Mouse (Mus musculus): ENCODE results near the gene Rbm44. TPM values are rescaled to one million over a fixed set of nuclear protein-coding genes. Genes with fewer than 3 reads are reported as not detected.
A peak's percentile ranks its signal among the peaks of the same experiment; 100 is the strongest.

Rbm44 gene
- total RNA-seq, 2 experiments from 2014 or later: 0.45 to 0.50 TPM

- DNase-seq: no peak
- intact Hi-C loops (cut with DNase I): no loop called here
Measured at GRCm38 (mm10) chr1:91206873-91207272, 62.0 kb downstream of the Rbm44 start.

DNA sequence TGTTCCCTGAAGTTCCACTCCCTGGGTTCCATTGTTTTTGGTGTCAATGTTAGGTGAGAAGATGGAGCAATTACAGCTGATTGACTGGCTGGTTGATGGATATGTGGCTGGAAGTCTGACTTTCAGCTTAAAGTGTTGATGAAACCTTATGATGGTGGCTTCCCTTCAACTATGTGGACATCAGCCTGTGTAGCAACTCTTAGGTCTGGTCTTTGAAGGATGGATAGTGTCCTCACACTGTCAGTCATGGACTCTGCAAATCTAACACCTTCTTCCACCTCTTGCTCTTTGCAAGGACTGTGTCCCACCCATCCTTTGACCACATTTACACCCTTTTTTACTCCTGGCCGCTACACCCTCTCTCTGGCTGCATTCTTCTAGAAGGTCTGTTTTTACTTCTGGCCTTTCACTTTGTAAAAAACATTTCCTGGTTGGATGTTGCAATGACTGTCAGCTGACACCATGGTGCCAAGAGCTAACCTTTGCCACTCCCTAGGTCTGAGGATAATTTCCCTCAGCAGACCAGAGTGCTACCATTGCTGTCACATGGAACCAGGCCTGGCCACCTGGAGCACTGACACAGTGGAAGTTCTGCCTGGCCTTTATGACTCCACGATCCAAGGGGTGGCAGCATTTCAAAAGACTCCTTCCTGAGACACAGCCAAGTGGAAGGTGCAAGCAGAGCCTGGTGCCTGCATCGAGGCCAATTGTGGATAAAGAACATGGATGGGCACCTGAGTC lies 62.6 kb downstream of the Rbm44 start:
- no peak for DNase-seq
- intact Hi-C loops (cut with DNase I): no loop called here

- DNase-seq: peak; percentile 70 to 79
- intact Hi-C loops (cut with DNase I): no loop called here
Measured at GRCm38 (mm10) chr1:91209343-91209742, 64.5 kb downstream of the Rbm44 start.

GRCm38 (mm10) chr1:91209785-91210184 lies 64.9 kb downstream of the Rbm44 start:
- intact Hi-C loops (cut with DNase I): loop anchor here (2.0 to 10.0 kb wide), 2 partner anchors 29 to 235 kb away; no protein-coding TSS in a partner anchor

DNA sequence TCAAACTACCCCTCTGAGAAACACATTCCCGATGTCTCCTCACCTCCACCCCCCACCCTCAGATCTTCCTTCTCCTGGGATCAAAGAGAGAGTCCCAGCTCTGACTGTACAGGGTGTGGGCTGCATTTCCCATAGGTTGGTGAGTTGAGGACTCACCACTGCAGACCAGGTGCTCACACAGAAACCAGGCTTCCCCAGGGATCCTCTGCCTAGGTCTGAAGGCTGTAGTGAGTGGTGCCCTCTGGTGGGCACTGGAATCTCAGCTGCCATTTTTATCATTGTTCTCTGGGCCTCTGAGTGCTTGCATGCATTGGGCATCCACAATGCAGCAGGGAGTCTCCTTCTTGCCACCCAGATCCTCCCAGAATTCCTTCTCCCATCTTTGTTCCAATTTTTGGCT lies 66.2 kb downstream of the Rbm44 start:
- intact Hi-C loops (cut with DNase I): loop anchor here (1.0 to 10.0 kb wide), 3 partner anchors 28 to 236 kb away; partner anchors contain the start of gene Ramp1
- DNase-seq: peak; percentile 75 to 76

More at GRCm38 (mm10) chr1:91209785-91210184, 64.9 kb downstream of the Rbm44 start:
- peak; percentile 90 for DNase-seq

GRCm38 (mm10) chr1:91211591-91212008 lies 66.7 kb downstream of the Rbm44 start:
- intact Hi-C loops (cut with DNase I): loop anchor here (1.0 to 10.0 kb wide), 3 partner anchors 27 to 237 kb away; partner anchors contain the start of gene Ramp1

GRCm38 (mm10) chr1:91215264-91215663 lies 70.4 kb downstream of the Rbm44 start:
- no peak for DNase-seq
- intact Hi-C loops (cut with DNase I): loop anchor here (10.0 kb wide), 1 partner anchor 240 kb away; no protein-coding TSS in a partner anchor

More at GRCm38 (mm10) chr1:91211591-91212008, 66.7 kb downstream of the Rbm44 start:
- peak; percentile 75 for DNase-seq

- intact Hi-C loops (cut with DNase I): loop anchor here (10.0 kb wide), 1 partner anchor 241 kb away; no protein-coding TSS in a partner anchor
- DNase-seq: peak; percentile 31 to 50
Measured at GRCm38 (mm10) chr1:91215981-91216380, 71.1 kb downstream of the Rbm44 start.

DNA sequence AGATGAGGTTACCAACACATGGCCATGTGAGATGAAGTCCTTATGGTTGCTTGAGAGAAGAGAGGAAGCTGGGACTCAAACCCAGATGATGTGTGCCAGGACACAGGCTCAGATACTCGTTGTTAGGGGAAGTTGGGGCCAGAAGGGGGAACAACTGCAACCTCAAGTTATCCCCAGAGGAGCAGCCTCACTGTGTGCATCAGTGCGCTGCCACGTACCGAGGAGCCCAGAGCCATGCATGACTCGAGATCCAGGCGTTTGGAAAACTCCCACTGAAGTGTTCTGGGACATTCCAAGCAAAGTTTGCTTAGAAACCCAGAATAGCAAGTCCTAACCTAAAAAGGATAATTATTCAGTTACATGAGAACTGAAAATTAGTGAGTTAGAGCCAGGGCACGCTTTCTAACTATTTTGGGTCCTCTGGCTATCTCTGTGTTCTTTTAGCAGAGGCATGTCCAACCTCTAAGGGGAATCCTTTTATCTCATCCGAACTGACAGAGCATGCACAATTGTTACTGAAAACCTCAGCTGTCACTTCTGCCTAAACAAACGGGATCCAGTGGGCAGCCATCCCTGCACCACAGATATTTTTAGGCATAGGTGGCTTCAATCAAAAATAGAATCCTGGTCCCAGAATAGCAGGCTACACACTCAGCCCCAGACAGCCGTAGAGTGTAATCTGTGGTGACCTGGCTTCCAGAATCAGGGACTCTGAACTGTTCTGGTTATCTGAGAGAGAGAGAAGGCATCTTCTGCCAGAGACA lies 71.8 kb downstream of the Rbm44 start:
- DNase-seq: peak; percentile 66 to 77

DNA sequence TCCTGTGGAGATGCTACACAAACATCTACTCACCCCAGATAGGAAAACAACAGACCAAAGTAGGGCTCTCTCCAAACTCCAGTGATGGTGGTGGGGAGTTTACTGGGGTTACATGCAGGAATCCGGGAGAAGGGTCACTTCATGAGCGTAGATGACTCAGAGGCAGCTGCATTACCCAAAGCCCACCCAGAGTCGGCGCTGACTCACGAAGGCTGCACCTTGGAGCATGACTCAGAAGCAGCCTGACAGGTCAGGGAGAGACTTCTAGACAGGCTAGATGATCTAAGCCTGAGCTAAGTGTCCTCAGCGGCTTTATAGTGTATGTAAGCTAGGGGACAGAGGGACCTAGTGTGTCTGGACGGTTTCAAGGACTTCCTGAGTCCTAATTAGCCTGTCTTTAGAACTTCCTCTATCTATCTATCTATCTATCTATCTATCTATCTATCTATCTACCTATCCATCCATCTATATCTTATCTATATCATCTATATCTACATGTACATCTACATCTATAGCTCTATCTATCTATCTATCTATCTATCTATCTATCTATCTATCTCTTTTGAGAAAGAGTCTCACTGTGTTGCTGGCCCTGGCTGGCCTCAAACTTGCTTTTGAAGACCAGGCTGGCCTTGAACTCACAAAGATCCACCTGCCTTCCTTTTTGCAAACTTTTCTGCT lies 74.9 kb downstream of the Rbm44 start:
- DNase-seq: no peak
- intact Hi-C loops (cut with DNase I): loop anchor here (10.0 kb wide), 1 partner anchor 245 kb away; no protein-coding TSS in a partner anchor

More for the DNA sequence above, 71.8 kb downstream of the Rbm44 start:
- intact Hi-C loops (cut with DNase I): loop anchor here (10.0 kb wide), 1 partner anchor 242 kb away; no protein-coding TSS in a partner anchor

DNA sequence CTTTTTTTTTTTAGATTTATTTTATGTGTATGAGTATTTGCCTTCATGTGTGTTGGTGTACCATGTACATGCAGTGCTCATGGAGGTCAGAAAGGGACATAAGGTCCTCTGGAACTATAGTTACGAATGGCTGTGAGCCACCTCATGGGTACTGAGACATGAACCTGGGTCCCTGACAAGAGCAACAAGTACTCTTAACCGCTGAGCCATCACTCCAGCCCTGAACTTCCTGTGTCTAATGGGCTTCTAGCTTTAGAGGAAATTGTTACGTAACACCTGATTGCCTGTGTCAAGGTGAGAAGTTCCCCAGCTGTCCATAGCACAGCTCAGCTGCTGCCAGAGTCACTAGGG lies 75.4 kb downstream of the Rbm44 start:
- intact Hi-C loops (cut with DNase I): no loop called here
- DNase-seq: no peak

Other genes starting within 250 kb of the Rbm44 start
- gene Mlph, start 230.0 kb upstream of the Rbm44 start, total RNA-seq (2021): under 1 TPM; 0.45 to 0.86 TPM
- not detected for gene Prlh, start 192.0 kb upstream of the Rbm44 start, total RNA-seq (2021)
- gene Rab17, start 175.4 kb upstream of the Rbm44 start, total RNA-seq (2021): 1 to 10 TPM; 3.8 to 5.0 TPM
- gene Lrrfip1, start 146.4 kb upstream of the Rbm44 start, total RNA-seq (2021): 100 to 1,000 TPM; 172 to 186 TPM
- gene Ramp1, start 34.7 kb downstream of the Rbm44 start, total RNA-seq (2021): 10 to 100 TPM; 20.0 to 20.2 TPM
- gene Ube2f, start 105.2 kb downstream of the Rbm44 start, total RNA-seq (2021): 10 to 100 TPM; 54.8 to 60.2 TPM
- gene Scly, start 153.2 kb downstream of the Rbm44 start, total RNA-seq (2021): 10 to 100 TPM; 13.7 TPM
- under 1 TPM in 1 of 2 experiments, not detected in 1; 0.10 TPM for gene Espnl, start 177.0 kb downstream of the Rbm44 start, total RNA-seq (2021)
- gene Klhl30, start 205.9 kb downstream of the Rbm44 start, total RNA-seq (2021): 10 to 100 TPM; 42.8 to 60.1 TPM
- under 1 TPM; 0.32 to 0.45 TPM for gene Erfe, start 221.3 kb downstream of the Rbm44 start, total RNA-seq (2021)